Mouse (Mus musculus) thymus, postnatal 25 days (tissue): ENCODE measurements at regions not wholly inside any gene's neighbourhood (a gene's known extent, or its start where the extent isn't known, plus 50 kb on each side); places are given as distances from the start of the nearest gene placed in this dataset.

Source experiments
- DNase-seq: peaks from one replicate; pipeline ENCODE4 v3.0.0; 2022

GRCm38 (mm10) chr13:92986719-92987553 lies 142.4 kb downstream of the Mtx3 start:
- peak; percentile 79 for DNase-seq

- no peak for DNase-seq
Observed at GRCm38 (mm10) chr13:92987691-92988090, 143.1 kb downstream of the Mtx3 start.

GRCm38 (mm10) chr13:92988600-92988999 lies 144.0 kb downstream of the Mtx3 start:
- DNase-seq: no peak

GRCm38 (mm10) chr13:92990316-92991206 lies 146.0 kb downstream of the Mtx3 start:
- DNase-seq: no peak
